Mouse (Mus musculus) lung, embryonic 14.5 days (tissue): ENCODE results near the gene Krt80. TPM values are rescaled to one million over a fixed set of nuclear protein-coding genes. Genes with fewer than 3 reads are reported as not detected.

ENCODE experiments used
- ATAC-seq: fragments of 200-750 bp; cut with Nextera tagmentation; 2 replicates; pipeline ENCODE4 v1.8.0; 2017; ENCODE audit warnings: mild to moderate bottlenecking, moderate TSS enrichment, moderate library complexity; ENCODE audit not compliant: insufficient read depth
- DNase-seq: peaks from one replicate; pipeline ENCODE4 v3.0.0-alpha.2; 2015
- H3K27ac ChIP-seq: fragments of 300-500 bp; sonication (generic); 2 replicates; pipeline ENCODE4 v1.5.1; 2014; ENCODE audit warnings: low read depth, mild to moderate bottlenecking, moderate library complexity
- H3K27me3 ChIP-seq: fragments of 300-500 bp; sonication (generic); 2 replicates; pipeline ENCODE4 v1.6.1; 2014; ENCODE audit warnings: low read length, control low read depth; ENCODE audit not compliant: insufficient read depth
- H3K36me3 ChIP-seq: fragments of 300-500 bp; sonication (generic); 2 replicates; pipeline ENCODE4 v1.6.1; 2014; ENCODE audit warnings: control low read depth; ENCODE audit not compliant: insufficient read depth
- H3K4me1 ChIP-seq: fragments of 300-500 bp; sonication (generic); 2 replicates; pipeline ENCODE4 v1.6.1; 2014; ENCODE audit warnings: antibody characterized with exemption, control low read depth; ENCODE audit not compliant: insufficient read depth
- H3K4me2 ChIP-seq: fragments of 300-500 bp; sonication (generic); 2 replicates; pipeline ENCODE4 v1.6.1; 2014; ENCODE audit warnings: mild to moderate bottlenecking
- H3K4me3 ChIP-seq: fragments of 300-500 bp; sonication (generic); 2 replicates; pipeline ENCODE4 v1.5.1; 2014; ENCODE audit warnings: low read depth, low read length
- H3K9ac ChIP-seq: fragments of 300-500 bp; sonication (generic); 2 replicates; pipeline ENCODE4 v1.6.1; 2014
- H3K9me3 ChIP-seq: fragments of 300-500 bp; sonication (generic); 2 replicates; pipeline ENCODE4 v1.6.1; 2016; ENCODE audit warnings: low read depth, low read length, control low read depth
- CTCF ChIP-seq: IDR thresholded peaks from 2 replicates; pipeline ENCODE4 v1.5.1; 2016; ENCODE audit warnings: antibody characterized with exemption, low read depth
- WGBS: fragments of 180-500 bp; shearing (Covaris S2); extraction: QIAGEN DNeasy Blood & Tissue Kit; methylation state at CpG from one replicate; pipeline ENCODE4 v1.1.7; 2014; 5-methylcytosine and 5-hydroxymethylcytosine counted together
- polyA plus RNA-seq: library from polyadenylated mRNA; unstranded; fragments of >200 nt; fragmentation: Nextera tagmentation; extraction: Ambion mirVana; gene quantifications from 2 replicates; pipeline ENCODE4 v1.2.1, GENCODE M21; 2014

Krt80 gene
- polyA plus RNA-seq, 1 experiment from 2014 or later: 1.5 TPM

DNA sequence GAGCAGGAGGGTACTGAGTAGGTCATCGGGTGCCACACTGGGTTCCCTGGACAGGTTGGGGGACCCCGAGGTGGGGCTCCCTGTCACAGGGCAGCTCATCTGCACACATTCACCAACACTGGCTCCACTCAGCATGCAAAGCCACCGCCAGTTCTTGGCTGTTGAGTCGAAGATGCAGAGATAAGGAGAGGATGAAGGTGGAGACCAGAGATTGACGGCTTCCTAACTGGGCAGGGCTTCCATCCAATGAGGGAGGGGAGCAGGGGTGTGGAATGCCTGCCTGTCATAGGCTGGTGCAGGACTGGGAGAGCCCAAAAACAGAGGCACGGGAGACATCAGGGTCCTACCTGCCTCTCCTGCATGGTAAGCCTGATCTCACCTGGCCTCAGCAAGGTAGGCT lies 5.5 kb downstream of the Krt80 start:
- no peaks in the 10 kb centered on the region for H3K36me3 ChIP-seq
- H3K27me3 ChIP-seq: no peaks in the 10 kb centered on the region
- 42% methylated on average over 6 of the region's 6 CpGs for WGBS
- no peaks in the 10 kb centered on the region for H3K9me3 ChIP-seq
- TF ChIP-seq CTCF: no peak
- no peak overlapping the region for H3K4me3 ChIP-seq
- no peak overlapping the region for H3K4me2 ChIP-seq
- H3K4me1 ChIP-seq: peaks cover 7% of the 10 kb centered on the region
- no peak overlapping the region for H3K9ac ChIP-seq
- no peak overlapping the region for H3K27ac ChIP-seq
- DNase-seq (no peak), ATAC-seq (no peak)

DNA sequence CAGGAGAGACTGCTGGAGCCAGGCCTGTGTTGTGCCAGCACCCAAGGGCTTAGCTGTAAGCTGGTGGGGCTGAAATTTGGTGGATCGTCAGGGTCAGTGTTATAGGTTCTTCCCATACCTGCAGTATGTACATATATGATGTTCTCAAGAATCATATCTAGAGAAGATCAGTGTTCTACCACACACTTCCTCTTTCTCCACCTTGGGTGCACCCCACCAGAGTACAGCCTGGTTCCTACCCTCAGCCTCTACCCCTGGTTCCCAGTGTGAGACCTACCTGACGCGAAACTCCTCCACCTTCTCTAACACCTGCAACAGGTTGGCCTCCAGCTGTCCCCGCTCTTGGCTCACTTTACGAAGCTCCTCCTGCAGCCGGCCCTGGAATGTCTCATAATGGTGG lies 6.0 kb downstream of the Krt80 start:
- H3K27me3 ChIP-seq: no peaks in the 10 kb centered on the region
- peaks cover 3% of the 10 kb centered on the region; the same call in 1 of the 2 replicates for H3K4me1 ChIP-seq
- ATAC-seq (no peak), DNase-seq (no peak)
- 65% methylated on average over 6 of the region's 6 CpGs for WGBS
- TF ChIP-seq CTCF: no peak
- H3K36me3 ChIP-seq: no peaks in the 10 kb centered on the region
- H3K27ac ChIP-seq: no peak overlapping the region
- H3K4me3 ChIP-seq: no peak overlapping the region
- H3K9ac ChIP-seq: no peak overlapping the region
- H3K9me3 ChIP-seq: no peaks in the 10 kb centered on the region
- no peak overlapping the region for H3K4me2 ChIP-seq

DNA sequence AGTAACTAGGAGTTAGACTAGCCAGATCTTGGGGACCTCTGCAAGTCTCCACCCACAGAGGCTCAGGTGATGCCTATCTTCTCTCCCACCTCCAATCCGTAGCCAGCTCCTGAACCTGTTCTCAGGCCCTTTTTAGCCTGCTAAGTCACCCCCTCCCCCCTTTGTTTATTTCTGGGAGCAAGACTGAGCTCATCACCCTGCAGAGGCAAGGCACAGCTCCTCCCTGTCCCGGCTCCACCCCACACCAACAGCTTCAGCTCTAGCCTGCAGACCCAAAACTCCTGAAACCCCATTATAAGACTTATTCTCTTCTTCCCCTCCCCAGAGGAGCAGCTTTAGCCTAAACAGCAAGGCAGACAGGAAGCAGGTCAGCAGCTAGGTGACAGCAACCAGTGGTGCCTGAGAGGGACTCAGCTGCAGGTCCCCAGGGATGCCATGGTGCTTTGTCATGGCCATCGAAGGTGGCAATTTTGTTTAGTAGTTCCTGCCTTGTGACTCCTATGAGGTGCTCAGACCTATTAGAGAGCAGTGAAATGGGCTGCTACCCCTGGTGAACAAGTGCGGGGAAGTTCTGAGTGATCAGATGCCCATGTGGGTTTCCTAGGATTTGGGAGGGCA lies 7.5 kb downstream of the Krt80 start:
- no peaks in the 10 kb centered on the region for H3K27me3 ChIP-seq
- no peak for DNase-seq
- H3K9me3 ChIP-seq: no peaks in the 10 kb centered on the region
- no peak overlapping the region for H3K4me2 ChIP-seq
- H3K27ac ChIP-seq: no peak overlapping the region
- no peak overlapping the region for H3K9ac ChIP-seq
- no peak overlapping the region for H3K4me3 ChIP-seq
- peaks cover 3% of the 10 kb centered on the region; the same call in 1 of the 2 replicates for H3K4me1 ChIP-seq
- 50% methylated on average over 4 of the region's 4 CpGs for WGBS
- no peaks in the 10 kb centered on the region for H3K36me3 ChIP-seq
- no peak for TF ChIP-seq CTCF
- ATAC-seq: no peak

DNA sequence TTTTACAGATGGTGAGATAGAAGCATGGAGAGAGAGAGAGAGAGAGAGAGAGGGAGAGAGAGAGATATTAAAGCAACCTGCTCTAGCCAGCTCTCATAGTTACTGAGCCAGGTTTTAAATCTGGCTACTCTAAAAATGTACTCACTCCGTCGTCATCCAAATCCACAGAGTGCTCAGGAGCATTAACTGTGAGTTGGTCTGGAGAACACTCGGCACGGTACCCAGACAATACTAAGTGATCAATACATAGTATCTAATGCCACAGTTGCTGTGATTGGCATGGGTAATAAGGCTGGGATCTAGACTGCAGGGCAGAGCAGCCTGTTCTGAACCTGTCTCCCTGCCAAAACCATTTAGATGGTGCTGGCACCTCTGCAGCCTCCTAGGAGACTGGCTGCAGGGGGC lies 14.6 kb downstream of the Krt80 start:
- Histone ChIP-seq H3K27me3 (no peaks in the 10 kb centered on the region), H3K9ac (no peak overlapping the region), H3K36me3 (no peaks in the 10 kb centered on the region), H3K4me2 (no peak overlapping the region), H3K27ac (no peak overlapping the region), H3K9me3 (no peaks in the 10 kb centered on the region), H3K4me1 (no peaks in the 10 kb centered on the region), H3K4me3 (no peak overlapping the region)
- 79% methylated on average over 4 of the region's 4 CpGs for WGBS
- no peak for TF ChIP-seq CTCF
- DNase-seq (no peak), ATAC-seq (no peak)

DNA sequence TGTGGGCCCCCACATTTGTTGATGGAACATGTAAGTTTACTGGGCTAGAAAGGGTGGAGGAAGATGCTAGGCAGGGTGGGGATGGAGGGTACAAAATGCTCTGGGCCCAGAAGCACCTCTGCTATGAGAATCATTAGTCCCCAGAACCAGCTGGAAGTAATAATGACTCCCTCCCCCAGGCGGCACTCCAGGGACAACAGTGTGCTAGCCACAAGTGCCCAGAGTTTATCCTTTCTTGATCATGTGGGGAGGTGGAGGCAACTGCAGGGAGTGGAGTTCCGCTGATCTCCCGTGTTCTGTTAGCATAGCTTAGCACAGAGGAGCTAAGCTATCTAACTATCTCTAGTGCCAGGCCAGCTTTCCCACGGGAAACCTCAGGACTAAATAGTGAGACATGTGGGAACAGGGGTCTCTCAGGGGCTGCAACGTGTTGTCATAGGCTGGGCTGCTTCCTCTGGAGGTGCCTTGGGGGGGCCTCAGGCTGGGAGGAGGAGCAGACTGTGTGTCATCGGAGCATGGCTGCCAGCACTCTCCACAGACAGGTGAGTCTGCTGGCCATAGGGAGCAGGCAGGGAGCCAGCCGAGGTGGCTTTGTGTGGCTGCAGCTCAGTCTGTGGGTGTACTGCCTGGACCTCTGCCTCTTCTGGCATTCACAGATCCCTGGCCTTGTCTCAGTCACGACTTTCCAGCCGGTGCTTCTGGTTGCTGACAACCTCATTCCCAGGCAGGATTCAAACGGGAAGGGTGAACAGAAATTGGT lies 17.1 kb downstream of the Krt80 start:
- Histone ChIP-seq H3K4me2 (no peak overlapping the region), H3K9ac (no peak overlapping the region), H3K4me1 (no peaks in the 10 kb centered on the region), H3K36me3 (no peaks in the 10 kb centered on the region), H3K27me3 (no peaks in the 10 kb centered on the region), H3K9me3 (no peaks in the 10 kb centered on the region), H3K4me3 (no peak overlapping the region), H3K27ac (no peak overlapping the region)
- WGBS: 38% methylated on average over 10 of the region's 10 CpGs
- ATAC-seq: no peak
- no peak for DNase-seq
- TF ChIP-seq CTCF: 0 out of 2 replicates have a peak, but pooled peaks have one; percentile 3

DNA sequence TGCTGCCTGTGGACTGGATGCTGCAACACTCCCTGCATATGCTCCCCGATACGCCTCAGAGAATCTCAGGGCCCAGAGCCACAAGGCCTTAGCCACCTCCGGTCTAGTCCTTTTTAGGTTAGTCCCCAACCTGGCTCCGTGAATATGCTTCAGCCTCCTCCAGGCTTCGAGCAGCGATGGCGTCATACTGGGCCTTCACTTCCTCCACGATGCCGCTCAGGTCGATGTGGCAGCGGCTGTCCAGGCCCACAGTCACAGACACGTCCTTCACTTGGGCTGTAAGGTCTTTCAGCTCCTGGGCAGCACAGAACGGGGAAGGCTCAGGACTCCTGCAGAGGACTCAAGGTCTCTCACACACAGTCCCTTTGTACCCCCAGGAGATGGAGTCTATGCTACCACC lies 17.9 kb downstream of the Krt80 start:
- Histone ChIP-seq H3K4me1 (no peaks in the 10 kb centered on the region), H3K4me2 (no peak overlapping the region), H3K4me3 (no peak overlapping the region), H3K27ac (no peak overlapping the region), H3K27me3 (no peaks in the 10 kb centered on the region), H3K9me3 (no peaks in the 10 kb centered on the region), H3K9ac (no peak overlapping the region), H3K36me3 (no peaks in the 10 kb centered on the region)
- DNase-seq: no peak
- TF ChIP-seq CTCF: no peak
- no peak for ATAC-seq
- 70% methylated on average over 13 of the region's 13 CpGs for WGBS

DNA sequence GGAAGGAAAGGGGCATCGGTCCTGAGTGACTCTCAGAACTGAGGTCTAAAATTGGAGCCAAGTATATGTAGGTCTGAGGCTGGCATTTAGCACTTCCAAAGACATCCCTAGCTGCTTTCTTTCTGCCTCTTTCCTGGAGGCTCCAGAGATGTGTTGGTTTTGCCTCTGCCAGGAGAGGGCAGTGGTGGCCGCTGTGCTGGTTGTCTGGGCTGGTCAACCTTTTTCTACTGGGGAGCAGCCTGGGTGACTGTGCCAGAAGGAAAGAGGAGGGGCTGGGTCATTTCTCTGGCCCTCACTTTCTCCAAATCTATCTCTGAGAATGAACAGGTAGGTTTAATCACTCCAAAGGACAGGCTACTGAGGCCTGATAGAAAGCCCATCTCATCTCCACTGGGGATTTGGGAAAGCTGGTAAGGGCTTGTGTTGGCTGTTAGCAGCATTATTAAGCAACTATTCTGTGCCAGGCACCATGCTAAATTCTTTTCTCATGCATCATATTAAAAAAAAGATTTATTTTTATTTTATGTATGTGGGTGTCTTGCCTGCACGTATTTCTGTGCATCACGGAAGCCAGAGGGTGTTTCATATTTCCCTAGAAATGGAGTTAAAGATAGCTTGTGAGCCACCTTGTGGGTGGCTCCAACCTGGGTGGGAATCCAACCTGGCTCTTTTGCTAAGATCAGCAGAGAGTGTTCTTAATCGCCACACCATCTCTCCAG lies 28.0 kb downstream of the Krt80 start:
- peak; percentile 73 for TF ChIP-seq CTCF
- Histone ChIP-seq H3K27me3 (no peaks in the 10 kb centered on the region), H3K4me2 (no peak overlapping the region), H3K9ac (no peak overlapping the region), H3K9me3 (no peaks in the 10 kb centered on the region), H3K4me1 (no peaks in the 10 kb centered on the region), H3K36me3 (no peaks in the 10 kb centered on the region), H3K4me3 (no peak overlapping the region), H3K27ac (no peak overlapping the region)
- 59% methylated on average over 5 of the region's 5 CpGs for WGBS
- peak; percentile 57 for DNase-seq
- no peak for ATAC-seq
